Mouse (Mus musculus): ENCODE data around the gene Rbfox2.

GRCm38 (mm10) chr15:77045609-77046008, 261.2 kb downstream of the Rbfox2 start:
- TF ChIP-seq POLR2A (IDR thresholded peaks at IDR 0.05; ENCODE audit: low read depth, low read length) (no peak), CTCF (conservative IDR thresholded peaks at IDR 0.05; ENCODE audit: insufficient read depth, insufficient read length, low read depth, low read length) (no peak)
